Mouse (Mus musculus) testis, postnatal 14 days (tissue): ENCODE measurements around the gene Sncg.

Source experiments
- DNase-seq: peaks from one replicate; pipeline ENCODE4 v3.0.0; 2021; ENCODE audit warnings: low spot score

The Sncg gene

GRCm38 (mm10) chr14:34339446-34339845 is 35.1 kb downstream of the Sncg start:
- DNase-seq = no peak

GRCm38 (mm10) chr14:34332476-34332875 is 42.1 kb downstream of the Sncg start:
- no peak for DNase-seq

- no peak for DNase-seq
Observed at GRCm38 (mm10) chr14:34331886-34332285, 42.7 kb downstream of the Sncg start.

GRCm38 (mm10) chr14:34330657-34331158 is 43.9 kb downstream of the Sncg start:
- DNase-seq = no peak

DNA sequence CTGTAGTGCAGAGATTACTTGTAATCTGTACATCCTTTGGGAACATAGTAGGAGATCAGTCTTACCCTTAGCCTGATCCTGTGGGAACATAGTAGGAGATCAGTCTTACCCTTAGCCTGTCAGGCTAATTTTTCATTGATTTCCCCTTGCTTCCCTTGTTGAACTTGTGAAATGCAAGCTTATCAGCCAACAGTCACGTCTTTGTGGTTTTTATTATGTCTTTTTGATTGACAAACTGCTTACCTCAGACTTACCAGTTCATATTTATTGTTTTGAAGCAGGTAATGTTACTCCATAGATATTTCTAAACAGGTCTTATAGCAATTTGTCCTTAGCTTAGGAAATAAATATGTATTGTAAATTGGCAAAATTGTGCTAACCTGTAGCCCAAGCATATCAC is 47.0 kb downstream of the Sncg start:
- no peak for DNase-seq

DNA sequence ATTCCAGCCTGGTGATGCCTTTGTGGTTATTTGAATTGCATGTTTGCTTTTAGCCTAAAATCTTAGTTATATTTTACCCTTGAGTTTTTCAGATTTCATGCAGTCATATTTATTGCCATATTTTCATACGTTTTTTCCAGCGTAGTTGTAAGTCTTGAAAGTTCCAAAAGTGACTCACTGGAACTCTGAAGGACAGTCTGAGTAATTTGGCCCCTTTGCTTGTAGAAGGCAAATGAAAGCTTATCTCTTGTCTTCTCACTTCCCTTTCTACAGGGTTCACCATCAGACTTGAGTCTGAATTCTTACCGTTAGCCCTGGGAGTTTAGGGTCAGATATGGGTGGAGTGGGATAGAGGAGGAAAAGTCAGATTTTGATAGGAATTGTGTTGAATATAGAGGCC is 48.0 kb downstream of the Sncg start:
- DNase-seq = no peak

GRCm38 (mm10) chr14:34323576-34324085 is 51.0 kb downstream of the Sncg start:
- DNase-seq = no peak
